Mouse (Mus musculus): ENCODE data around the gene Gm26992.
"Not testable (repeated sequence)": the region's sequence is repeated elsewhere in the genome, so short reads cannot be mapped to it uniquely, and the experiment has no call there.

The Gm26992 gene

DNA sequence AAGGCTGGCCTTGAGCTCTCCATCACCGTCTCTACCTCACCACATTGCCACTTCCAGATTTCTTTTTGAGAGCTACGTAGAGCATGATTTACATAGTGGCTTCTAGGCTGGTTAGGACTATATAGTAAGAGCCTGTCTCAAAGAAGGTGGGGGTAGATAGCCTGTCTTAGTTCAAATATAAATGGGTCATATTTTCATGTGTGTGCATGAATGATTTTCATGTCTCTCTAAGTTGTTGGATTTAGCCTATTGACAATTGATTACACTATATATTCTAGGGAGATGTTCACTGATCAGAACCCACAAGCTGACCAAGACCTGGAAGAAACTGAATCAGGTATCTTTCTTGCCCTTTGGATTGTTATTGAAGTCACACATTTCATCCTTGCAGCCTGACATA lies at the start of gene Gm26992:
Gene Gm26992 (plus strand): TSS at position 301 of the 400 bp plus-strand sequence.
- DNase-seq = no peak

DNA sequence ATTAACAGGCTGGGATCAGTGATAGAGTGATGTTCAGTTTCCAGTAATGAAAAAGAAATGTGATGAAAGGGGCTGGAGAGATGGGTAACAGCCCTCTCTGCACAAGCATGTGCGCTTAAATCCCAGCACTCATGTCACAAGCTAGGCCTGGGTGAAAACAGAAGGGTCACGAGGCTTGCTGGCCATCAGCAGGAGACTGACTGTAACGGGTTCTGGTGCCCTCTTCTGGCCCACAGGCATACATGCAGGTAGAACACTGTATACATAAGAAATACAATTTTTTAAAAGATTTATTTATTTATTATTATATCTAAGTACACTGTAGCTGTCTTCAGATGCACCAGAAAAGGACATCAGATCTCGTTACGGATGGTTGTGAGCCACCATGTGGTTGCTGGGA lies 47.6 kb upstream of the Gm26992 start:
- DNase-seq = peak; percentile 15

DNA sequence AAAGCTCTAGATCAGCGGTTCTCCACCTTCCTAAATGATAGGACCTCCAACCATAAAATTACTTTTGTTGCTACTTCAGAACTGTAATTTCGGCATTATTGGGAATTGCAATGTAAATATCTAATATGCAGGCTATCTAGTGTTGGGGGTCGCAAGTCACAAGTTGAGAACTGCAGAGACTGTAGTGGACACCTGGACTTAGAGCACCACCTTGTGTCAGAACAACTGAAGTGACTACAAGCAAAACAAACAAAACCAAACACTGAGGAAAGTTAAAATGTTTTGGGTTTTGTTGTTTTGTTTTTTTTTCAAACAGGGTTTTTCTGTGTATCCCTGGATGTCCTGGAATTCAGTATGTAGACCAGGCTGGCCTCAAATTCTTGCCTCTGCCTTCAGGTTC lies 37.3 kb upstream of the Gm26992 start:
- no peak for DNase-seq

DNA sequence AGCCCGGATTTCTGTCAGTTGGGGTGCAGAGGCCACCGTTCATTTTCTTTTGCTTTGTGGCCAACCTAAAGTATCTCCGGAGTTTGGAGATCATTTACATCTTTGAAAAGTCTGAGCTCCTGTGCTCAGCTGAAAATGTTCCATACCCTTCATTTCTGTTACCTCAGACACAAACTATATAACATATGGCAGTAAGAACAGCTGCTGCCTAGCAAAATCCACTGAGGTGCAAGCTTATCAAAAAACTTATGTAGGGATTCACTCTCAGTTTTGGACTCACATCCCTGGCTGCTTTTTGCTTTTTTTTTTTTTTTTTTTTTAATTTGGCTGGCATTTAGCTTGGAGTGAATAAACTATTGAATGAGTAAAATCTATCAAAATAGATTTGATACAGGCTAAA lies 33.7 kb upstream of the Gm26992 start:
- no peak for DNase-seq

DNA sequence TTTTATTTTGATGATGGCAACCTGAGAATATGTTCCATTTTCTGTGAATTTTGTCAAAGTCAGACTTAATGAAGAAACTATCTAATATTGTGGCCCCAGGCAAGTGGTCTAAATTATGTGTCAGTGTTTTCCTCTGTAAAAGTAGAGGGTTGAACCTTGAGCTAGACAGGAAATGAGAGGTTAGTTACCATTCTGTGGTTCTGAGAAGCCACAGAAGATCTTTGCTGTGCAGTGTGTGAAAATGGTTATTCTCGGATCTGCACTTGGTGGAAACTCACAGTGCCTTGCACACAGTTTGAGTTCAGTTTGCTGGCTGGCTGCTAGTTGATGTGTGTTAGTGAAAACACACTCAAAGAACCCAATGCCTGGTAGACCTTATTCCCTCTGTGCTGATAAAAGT lies 28.0 kb upstream of the Gm26992 start:
- DNase-seq = no peak

DNA sequence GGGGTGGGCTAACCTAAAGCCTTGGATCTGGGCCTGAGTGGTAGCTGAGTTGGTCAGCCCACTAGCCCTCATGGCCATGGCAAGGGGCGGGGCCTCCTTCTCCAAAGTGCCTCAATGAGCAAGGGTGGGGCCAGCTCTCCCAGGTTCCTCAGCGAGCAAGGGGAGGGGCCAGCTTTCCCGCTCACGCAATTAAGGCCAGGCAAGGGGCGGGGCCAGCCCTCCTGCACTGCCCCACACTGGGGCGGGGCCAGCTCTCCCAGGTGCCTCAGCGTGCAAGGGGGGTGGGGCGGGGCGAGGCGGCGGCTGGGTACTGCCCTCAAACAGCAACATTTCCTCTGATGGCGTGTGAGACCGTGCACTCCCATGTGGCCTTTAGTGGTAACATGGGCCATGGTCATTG lies 16.8 kb upstream of the Gm26992 start:
- DNase-seq = no peak

DNA sequence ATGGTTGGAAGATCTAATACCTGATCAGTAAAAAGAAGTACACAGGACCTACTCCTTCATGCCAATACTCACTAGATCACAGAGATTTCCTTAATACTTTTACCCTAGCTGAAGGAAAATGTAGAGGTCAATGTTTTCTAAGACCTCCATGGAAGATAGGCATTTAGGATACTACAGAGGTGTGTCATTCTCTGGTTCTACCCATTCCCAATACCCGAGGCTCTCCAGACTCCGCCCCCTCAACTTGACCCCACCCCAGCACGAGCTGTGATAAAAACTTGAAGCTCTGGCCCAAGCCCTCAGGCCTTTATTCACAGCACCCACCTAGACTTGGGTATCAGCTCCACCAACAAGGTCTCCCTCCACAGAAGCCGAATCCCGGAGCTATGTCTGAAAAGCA lies 7.6 kb upstream of the Gm26992 start, which contains the start of gene Tsx:
Gene Tsx (plus strand): TSS at position 301 of the 400 bp plus-strand sequence.
- no peak for DNase-seq

DNA sequence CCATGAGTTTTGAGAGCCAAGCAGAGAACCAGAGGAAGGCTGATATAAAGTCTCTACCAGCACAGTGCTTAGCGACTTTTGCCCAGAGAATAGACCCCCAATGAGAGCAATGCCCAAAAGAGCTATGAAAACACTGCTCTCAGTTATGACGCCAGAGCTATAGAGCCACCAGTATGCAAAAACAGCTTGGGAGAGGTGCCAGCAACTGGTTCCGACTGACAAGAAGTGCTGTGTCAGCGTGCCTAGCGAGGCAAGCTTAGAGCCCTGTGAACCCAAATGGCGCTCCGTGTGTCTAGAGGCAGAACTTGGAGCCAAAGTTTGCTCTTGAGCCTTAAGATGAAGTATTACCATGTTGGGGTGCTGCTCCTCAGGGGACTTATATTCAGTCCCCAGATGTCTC lies 5.9 kb downstream of the Gm26992 start:
- no peak for DNase-seq

DNA sequence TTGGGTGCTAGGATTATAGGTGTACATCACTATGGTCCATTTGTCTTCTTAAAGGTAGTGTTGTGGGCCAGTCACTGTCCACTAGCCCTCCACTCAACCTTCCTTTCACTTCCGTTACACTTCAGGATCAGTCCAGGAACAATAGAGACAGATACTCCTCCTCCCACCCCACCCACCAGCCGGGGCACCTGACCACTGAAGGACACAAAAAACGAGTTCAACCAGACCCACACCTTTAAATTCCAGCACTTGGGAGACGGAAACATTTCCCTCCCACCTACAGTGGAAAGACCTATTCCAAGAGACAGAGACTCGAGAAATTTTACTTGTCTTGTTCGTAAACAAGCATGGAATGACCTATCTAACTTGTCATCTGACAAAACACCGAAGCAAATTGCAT lies 10.5 kb downstream of the Gm26992 start:
- no peak for DNase-seq

DNA sequence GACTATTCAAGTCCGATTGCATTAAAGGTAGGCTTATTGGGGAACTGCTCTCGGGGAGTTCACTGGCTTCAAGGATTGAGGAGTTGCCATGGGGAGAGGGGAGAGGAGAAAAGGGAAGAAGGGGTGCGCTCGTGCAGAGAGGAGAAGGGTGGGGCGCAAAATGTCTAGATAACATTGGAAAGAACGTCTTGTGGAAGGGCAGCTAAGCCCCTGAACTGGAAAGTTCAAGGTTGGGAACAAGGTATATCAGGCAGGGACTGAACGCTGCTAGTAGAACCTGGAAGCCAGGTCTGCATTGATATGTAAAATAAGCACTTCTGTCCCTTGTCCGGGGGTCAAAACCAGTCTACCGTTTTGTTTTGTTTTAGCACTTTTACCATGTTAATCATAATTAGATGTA lies 16.2 kb downstream of the Gm26992 start:
- DNase-seq = no peak

DNA sequence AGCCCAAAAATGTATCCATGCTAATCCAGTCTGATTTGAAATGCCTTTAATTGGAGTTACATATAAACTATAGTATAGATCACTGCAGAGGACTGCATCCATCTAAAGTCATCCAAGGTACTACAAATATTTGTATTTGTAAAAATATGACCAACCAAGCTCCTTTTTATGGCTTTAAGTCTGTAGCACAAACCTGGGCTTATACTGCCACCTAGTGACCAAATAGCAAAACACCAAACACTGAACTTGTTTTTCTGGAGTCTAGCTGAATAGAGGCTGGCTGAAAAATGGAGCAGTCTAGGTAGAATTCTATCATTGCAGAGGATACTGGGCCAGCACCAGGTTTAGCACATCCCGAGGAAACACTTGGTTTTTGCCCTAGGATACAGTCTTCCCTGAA lies 19.0 kb downstream of the Gm26992 start:
- peak; percentile 21 for DNase-seq

DNA sequence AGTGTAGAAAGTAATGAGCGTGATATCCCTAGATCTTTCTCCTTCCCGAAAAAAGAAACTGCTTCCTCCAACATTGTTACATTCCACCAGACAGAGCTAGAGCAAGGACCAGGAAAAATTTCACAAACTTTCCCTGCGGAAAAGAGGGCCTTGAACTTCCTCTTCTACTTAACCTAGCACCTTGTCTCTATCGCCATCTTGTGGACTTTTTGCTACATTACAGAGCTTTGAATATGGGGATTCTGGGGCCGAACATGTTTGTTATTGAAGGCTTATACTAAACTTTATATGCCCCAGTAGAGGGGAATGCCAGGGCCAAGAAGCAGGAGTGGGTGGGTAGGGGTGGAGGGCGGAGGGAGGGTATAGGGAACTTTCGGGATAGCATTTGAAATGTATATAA lies 21.9 kb downstream of the Gm26992 start:
- DNase-seq = peak; percentile 4

DNA sequence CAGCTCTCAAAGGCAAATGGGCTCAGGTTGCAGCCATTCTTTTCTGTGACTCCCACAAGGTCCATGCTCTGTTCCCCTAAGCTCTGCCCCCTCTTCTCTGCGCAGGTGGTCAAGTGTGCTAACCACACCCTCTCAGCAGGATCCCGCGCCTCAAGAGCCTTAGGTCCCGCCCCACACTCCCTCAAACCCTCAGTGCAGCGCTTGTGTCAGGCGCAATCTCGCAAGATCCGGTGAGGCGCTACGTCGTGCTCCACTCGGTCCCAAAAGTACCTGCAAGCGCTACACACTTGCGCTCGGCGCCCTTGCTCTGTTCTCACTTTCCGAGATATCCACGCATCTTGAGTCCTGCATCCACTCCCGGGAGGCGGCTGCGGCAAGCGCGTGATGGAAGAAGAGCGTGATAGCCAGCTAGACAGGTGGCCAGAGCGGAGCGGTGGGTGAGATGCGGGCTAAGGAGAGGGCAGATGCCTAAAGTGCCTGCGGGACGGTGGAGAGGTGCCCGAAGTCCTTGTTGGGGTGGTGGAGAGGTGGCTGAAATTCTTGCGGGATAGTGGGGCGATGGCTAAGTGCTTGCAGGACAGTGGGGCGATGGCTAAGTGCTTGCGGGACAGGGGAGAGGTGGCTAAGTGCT lies 25.8 kb downstream of the Gm26992 start:
- DNase-seq = peak; percentile 9

DNA sequence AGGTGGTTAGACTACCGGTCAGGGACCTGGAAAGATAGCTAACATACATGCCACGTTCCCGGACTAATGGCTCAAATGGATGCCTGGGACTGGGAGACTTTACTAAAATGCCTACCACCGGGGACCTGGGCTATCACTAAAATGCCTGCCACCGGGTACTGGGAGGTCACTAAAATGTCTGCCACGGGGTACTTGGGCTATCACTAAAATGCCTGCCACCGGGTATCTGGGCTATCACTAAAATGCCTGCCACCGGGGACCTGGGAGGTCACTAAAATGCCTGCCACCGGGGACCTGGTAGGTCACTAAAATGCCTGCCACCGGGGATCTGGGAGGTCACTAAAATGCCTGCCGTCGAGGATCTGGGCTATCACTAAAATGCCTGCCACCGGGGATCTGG lies 26.6 kb downstream of the Gm26992 start:
- not testable (repeated sequence) for DNase-seq

DNA sequence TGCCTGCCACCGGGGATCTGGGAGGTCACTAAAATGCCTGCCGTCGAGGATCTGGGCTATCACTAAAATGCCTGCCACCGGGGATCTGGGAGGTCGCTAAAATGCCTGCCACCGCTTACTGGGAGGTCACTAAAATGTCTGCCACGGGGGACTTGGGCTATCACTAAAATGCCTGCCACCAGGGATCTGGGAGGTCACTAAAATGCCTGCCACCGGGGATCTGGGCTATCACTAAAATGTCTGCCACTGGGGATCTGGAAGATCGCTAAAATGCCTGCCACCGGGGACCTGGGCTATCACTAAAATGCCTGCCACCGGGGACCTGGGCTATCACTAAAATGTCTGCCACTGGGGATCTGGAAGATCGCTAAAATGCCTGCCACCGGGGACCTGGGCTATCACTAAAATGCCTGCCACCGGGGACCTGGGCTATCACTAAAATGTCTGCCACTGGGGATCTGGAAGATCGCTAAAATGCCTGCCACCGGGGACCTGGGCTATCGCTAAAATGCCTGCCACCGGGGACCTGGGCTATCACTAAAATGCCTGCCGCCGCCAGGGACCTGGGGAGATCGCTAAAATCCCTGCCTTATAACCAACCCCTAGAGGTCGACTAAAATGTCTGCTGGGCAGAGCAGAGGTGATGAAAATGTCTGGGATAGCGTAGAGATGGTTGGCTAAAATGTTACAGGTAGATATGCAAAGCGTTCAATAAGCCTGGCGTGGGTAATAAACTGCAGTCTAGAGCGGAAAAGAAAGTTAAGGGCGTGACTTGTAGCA lies 27.3 kb downstream of the Gm26992 start:
- DNase-seq = not testable (repeated sequence)

DNA sequence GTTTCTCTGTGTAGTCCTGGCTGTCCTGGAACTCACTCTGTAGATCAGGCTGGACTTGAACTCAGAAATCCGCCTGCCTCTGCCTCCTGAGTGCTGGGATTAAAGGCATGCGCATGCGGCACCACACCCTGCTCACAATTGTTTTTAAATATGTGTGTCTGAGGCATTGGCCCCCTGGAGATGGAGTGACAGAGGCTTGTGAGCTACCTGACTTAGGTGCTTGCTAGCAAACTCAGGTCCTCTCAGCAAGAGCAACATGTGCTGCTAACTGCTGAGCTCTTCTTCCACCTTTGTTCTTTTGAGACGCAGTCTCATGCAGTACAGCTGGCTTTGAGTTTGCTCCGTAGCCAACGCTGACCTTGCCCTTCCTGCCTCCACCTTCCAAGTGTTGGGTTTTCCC lies 31.0 kb downstream of the Gm26992 start:
- DNase-seq = no peak

DNA sequence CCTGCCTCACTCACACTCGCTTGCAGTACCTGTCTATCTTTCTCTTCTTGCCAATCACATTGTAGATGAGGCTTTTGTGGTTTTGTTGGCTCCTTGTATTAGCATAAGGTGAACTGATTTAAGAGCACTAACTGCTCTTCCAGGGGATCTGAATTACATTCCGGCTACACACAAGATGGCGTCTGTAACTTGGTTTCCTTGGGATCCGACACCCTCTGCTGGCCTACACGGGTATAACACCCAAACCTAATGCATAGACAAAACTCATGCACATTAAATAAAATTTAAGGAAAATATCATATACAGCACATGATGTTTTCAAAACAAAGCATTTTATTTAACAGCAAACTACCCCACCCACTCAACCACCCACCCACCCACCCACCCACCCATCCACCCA lies 38.2 kb downstream of the Gm26992 start:
- no peak for DNase-seq

DNA sequence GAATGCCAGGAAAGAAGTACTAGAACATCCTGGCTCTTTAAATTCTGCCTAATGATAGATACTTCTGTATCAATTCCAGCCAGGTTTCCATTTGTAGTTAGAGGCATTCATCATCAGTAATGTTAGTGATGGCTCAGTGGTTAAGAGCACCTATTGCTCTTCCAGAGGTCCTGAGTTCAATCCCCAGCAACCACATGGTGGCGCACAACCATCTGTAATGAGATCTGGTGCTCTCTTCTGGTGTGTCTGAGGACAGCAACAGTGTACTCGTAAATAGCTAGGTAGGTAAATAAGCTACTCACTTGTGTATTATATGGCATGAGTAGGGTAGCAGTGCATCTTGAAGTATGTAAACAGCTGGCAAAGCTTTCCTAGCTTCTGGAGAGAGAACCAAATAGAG lies 47.2 kb downstream of the Gm26992 start:
- DNase-seq = no peak

DNA sequence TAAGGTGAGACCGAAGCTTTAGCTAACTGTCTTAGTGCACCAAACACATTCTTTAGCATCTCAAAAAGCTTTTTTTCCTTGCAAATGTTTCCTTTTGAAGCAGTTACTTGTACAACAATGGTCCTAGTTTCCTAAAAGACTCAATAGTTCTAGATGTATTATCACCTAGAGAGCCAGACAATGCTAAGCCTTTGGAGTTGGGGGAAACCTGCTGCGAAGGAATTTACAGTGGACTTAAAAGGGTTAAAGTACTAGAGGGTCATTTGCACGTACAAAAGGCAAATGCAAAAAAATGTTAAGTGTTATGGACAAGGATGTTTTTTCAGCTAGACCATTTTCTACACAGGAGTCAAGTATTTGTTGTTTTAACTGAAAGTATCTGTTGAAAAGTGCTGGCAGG lies 50.5 kb downstream of the Gm26992 start:
- no peak for DNase-seq

DNA sequence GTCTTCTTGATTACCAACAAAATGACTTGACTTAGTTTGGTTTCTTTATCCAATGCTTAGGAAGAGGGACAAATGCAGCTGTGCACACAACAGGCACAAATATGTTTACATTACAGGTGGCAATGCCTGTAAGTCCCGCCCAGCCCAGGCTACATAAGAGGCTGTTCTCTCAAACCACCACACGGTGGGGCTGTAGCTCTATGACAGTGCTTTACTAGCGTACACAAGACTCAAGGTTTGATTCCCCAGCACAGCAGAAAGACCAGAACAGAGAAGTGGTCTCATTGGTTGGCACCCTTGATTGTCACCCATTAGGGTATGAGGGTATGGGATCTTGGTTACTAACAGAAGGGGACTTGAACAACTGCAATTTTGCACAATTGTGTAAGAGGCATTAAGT lies 55.7 kb downstream of the Gm26992 start:
- DNase-seq = peak; percentile 39

DNA sequence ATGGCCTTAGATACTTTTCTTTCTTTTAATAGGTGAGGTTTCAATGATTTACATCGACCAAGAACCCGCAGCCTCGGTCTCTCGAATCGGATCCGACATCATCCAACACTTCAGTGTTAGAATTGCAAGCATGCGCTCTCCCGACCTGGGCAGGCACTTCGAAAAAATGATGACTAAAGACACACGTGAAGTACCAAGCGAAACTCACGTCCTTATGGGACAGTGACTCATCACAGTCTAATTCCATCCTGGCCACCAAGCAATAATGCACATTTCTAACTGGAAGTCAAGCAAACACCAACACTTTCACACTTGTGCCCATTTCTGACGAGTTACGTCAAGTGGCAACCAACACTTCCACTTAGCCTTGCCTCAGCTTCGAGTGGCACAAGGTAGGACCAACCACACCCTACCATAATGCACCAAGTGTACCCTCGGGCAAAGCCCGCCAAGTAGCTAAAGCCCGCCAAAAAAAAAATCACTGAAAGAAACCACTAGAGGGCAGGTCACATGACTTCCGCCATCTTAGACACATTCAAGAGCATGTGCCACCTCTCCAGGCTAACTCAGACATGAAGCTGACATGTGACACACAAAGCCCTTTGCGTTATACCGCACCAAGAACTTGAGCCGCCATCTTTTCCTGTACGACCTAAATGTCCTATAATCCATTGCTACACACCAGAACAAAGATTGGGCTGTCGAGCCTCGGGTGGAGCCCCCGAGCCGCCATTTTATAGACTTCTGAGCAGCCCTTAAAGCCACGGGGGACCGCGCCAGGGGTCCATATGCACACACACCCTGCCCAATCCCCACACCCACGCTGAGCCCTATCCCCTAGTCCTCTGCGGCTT lies 59.7 kb downstream of the Gm26992 start:
- DNase-seq = no peak

DNA sequence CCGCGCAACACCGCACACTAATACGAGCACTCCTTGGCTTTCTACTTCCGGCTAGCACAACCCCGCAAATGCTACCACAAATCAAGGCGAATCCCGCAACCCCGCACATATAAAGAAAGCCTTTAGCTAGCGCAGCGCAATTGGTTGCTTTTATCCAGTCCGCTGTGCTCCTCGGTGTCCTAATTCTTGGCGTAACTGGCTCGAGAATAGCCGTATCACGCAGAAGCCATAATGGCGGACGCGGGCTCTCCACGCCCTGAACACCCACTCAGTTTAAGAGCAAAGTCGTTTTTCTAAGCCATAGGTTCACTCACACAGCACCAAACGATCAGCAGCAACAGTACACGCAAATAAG lies 60.3 kb downstream of the Gm26992 start:
- DNase-seq = no peak

DNA sequence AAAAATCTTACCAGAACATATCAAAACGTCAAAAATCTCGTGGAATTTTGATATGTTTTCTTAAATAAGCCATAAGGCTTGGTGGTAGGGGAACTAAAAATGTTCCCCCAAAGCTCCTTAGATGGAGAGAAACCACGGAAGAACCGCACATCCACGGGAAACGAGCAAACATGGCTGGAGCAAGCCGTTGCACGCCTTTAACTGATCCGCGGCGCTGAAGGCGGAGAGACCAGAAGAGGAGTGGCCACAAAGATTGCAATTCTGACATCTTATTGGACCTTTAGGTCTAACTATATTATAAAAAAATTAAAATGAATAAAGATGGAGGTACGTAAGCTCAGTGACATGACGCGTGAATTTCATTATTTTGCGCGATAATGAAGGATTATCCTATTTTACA lies 61.2 kb downstream of the Gm26992 start:
- no peak for DNase-seq

DNA sequence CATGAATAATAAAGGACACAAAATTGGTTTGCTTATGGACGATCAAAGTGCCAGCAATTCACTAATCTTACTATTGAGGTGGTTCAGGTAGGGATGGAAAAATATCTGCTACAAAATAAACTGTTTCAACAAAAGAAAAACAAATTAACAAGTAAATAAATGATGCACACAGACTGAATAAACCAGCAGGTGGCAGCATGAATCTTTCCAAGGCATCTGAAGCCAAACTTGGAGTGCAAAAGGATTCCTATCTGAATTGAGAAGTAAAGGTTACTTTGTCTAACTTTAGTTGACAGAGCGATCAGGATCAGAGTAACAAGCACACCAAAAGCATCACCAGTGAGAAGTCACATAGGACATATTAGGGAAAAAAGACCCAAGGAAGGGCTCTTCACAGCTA lies 62.2 kb downstream of the Gm26992 start:
- DNase-seq = no peak

Data from cerebellum, adult 9-11 months (tissue).